Mouse (Mus musculus): Measurements from ENCODE around the gene Ube3c.

Gene Ube3c

DNA sequence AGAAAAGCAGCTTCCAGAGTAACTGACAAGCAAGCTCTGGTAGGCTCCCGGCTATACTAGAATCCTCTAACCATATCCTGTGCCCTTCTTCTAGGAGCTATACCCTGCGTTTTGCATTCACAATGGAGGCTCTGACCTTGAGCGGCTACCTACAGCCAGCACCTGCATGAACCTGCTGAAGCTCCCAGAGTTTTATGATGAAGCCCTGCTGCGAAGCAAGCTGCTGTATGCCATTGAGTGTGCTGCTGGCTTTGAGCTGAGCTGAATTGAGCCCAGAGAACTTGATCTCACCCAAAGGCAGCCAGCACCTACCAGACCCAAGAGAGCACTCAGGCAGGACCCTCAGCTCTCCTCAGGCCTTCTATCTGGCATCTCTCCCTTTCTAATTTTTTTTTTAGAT, 105.3 kb downstream of the Ube3c start:
- DNase-seq (ENCODE audit: low spot score): no peak

DNA sequence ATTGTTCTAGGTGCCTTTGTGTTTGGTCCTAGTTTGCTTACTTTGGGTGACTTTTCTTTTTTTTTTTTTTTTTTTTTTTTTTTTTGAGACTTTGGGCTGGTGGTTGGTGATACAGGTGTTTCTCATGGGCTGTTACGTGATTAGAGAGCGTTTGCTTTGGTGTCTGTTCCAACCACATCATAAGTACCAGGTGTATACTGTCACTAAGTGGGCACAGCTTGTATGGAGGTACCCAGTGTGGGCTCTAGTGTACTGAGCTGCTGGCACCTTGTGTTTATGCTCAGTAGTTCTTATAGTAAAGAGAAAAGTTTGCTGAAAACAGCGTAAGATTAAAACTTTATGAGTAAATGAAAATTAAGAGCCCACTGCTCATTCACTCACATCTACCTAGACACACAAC, 107.4 kb downstream of the Ube3c start:
- DNase-seq (ENCODE audit: low spot score): no peak

DNA sequence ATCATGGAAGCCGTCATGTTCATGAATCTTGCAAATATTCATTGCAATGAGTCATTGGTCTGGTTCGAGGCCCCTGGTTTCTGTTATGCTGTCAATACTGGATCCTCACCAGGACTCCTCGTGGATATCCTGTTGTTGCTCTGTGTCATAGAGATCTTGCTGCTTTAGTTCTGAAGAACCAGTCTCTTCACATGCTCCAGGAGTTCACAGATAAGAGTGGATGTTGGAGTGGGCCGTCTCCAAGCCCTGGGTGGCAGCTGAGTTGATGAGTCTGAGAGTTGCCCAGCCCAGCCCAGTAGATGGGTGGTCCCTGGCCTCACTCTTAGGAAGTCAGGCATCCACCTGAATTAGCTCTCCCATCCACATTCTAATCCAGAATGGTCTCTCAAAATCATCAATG, 116.0 kb downstream of the Ube3c start:
- DNase-seq (ENCODE audit: low spot score): no peak

DNA sequence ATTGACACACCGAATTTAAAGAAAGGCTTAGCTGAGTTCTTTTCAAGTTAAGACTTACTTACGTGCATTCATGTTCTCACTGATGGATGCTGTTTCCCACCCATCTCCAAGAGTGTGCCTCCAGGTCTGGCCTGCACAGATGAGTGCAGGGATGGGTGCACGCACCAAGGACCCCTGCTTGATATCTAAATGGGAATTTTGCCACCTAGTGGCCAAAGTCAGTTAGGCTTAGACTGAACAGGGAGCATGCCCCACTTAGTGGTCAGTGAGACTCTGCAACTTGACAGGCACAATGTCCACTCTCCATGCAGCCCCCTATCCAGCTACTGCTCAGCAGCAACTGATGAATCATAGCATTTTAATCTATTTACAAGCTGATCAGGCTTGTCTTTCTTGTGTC, 118.6 kb downstream of the Ube3c start:
- DNase-seq (ENCODE audit: low spot score): no peak

DNA sequence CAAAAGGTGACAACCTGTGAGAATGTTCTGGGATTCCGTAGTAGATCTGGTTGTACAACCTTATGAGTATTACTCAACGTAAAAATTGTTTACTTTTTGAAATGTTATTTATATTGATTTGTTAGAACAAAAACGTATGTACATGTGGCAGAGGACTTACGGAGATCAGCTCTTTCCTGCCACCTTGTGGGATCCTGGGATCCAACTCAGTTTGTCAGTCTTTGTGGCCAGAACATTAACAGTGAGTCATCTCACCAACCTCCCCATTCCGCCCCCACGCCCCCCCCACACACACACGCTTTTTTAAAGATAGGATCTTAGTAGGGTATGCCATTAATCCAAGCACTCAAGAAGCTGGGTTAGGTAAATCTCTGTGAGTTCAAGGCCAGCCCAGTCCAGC, 119.3 kb downstream of the Ube3c start:
- DNase-seq (ENCODE audit: low spot score): no peak

DNA sequence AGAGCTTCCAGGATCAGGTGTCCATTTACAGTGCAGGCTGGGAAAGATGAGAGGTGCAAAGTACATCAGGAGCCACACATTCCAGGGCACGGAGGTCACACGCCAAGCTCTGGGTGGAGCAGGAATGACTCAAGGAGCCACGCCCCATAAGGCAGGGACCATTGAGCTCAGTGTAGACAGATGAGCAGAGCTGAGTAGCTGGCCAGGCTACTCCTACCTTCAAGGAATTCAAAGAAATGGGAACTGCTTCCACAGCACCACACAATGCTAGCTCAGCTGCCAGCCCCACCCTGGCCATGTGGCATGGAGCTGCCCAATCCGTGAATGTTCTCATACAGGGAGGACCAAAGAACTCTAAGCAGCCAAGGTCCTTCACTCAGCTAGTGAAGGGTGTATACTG, 129.5 kb downstream of the Ube3c start:
- peak; percentile 30 for DNase-seq (ENCODE audit: low spot score)

DNA sequence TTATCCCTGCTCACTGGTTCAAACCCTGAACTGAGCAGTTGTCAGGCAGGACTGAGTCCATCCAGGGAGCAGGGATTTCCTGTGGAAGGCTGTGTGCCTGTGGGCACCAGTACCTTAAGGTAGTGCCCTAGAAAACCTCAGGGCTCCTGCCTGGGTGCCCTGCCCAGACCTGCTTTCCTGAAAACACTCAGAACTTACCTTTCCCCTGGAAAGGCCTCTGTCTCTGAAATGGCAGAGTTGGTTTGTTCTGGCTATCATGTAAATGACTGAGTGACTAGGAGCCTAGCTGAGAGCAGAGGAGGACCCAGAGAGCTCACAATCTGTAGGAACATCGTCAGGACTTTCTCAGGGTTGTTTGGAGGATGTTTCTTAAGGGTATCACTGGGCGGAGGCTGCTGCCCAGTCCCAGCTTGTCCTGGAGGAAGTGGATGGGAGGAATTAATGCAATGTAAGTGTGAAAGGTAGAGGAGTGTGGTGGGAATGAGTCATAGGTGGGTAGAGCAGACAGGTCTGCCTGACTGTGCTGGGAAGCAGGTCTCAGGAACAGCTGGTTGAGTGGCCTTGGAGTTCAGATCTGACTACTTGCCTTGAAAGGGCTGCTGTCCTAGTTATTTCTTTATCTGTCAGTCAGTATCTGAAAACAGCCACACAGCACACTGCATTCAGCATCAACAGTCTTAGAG, 130.6 kb downstream of the Ube3c start:
- peak; percentile 30 for DNase-seq (ENCODE audit: low spot score)

DNA sequence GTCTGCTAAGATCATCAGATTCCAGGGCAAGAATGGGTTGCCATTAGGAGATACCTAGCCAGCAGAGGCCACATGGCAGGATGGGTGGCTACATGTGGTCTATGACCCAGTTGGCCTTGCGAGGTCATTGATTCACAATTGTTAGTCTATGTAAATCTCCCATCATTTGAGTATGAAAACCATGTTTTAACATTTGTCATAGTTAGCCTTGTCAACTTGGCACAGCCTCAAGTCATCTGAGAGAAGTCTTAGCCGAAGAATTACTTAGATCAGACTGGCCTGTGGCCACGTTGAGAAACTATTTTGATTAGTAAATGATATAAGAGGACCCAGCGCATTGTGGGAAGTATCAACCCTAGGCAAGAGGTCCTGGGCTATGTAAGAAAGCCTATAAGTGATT, 138.2 kb downstream of the Ube3c start:
- DNase-seq (ENCODE audit: low spot score): no peak

DNA sequence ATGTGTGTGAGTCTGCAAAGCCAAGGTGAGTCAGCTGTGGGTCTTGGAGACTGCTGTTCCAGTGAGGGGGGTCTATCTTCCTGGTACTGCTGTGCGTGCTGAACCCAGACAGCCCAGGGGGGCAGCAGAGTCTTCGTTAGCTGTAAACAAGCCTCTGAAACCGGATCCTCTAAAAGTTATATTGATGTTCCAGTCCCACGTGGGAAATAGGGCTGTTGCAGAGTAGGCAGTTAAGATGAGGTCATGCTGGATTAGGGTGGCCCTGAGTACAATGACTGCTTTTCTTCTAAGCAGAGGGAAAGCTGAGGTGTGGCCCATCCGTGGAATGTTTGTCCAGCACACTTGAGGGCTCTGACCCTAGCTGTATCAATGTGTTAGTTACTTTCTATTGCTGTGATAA, 139.2 kb downstream of the Ube3c start:
- no peak for DNase-seq (ENCODE audit: low spot score)

DNA sequence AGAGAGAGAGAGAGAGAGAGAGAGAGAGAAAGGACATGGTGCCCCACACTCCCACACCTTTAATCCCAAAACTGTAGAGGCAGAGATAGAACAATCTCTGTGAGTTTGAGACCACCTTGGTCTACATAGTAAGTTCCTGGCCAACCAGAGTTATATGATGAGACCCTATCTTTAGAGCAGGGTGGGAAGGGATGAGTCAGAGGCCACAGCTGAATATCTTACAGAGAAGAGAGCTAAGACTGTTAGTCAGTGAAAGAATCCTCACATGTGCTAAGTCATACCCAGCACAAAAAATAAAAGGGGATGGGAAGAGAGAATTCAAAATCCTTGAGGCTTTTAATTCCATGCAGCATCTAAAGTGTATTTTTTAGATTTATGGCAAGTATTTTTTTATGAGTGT, 142.6 kb downstream of the Ube3c start:
- DNase-seq (ENCODE audit: low spot score): no peak

DNA sequence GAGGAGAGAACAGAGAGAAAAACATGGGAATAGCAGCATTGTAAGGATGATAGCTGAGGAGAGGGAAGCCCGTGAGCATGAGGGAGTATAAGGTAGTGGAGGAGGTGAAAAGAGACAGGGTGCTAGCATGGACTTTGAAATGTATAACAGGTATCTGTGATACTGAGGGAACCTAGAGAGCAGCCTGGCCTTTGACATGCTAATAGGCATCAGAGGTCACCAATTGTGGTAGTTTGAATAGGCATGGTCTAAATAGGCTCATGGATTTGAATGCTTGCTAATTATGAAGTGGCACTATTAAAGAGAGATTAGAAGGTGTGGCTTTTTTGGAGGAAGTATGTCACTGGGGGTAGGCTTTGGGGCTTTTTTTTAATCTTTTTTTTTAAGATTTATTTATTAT, 143.9 kb downstream of the Ube3c start:
- DNase-seq (ENCODE audit: low spot score): no peak

DNA sequence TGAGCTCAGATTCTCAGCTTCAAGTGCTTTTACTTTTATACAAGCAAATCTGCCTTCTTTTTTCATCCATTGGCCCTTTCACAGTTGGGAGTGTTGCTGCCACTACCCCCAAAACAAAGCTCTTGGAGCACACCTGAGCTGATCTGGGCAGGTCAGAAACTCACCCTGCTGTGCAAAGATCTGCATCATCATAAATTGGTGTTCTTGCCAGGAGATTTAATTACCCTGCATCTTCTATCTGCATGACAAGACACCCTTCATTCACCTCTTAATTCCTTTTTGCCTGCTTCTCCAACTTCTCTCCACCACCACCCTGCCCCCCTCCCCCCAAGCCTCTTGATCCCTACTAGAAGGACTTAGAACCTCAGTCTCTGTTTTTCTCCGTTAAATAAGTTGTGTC, 152.1 kb downstream of the Ube3c start:
- DNase-seq (ENCODE audit: low spot score): no peak

DNA sequence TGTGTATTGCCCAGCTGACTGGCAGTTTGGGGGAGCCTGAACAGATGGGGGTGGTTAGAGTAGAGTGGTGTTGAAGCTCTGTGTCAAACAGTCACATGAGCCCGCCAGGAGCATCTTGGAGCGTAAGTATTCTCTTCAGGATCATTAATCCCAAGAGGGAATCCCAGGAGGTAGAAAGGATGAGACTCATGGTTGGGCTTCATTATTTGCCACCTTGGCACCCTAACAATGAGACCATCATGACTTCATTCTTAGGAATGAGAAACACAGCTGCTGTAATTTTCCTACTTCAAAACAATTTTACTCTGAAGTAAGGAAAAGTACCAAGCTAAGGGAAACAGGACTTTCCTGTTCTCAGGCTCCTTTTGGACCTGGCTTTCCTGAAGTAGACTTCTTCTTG, 156.3 kb downstream of the Ube3c start:
- DNase-seq (ENCODE audit: low spot score): no peak
